Mouse (Mus musculus) embryonic fibroblast, embryonic 13.5 days (primary cell): Measurements from ENCODE around the gene Erc2. TPM values are rescaled to one million over a fixed set of nuclear protein-coding genes. Genes with fewer than 3 reads are reported as not detected.

Experiments
- H3K27ac ChIP-seq: 2 replicates; pipeline ENCODE4 v1.5.1; 2012; ENCODE audit warnings: low read length, control low read depth, inconsistent platforms; ENCODE audit not compliant: insufficient read depth
- H3K4me1 ChIP-seq: 2 replicates; pipeline ENCODE4 v1.6.1; 2011; ENCODE audit warnings: low read length; ENCODE audit not compliant: control insufficient read depth, insufficient read depth
- H3K4me3 ChIP-seq: 2 replicates; pipeline ENCODE4 v1.5.1; 2011; ENCODE audit warnings: mild to moderate bottlenecking, control low read depth, low read length; ENCODE audit not compliant: insufficient read depth
- CTCF ChIP-seq: IDR thresholded peaks from 2 replicates; pipeline ENCODE4 v1.5.1; 2011; ENCODE audit warnings: mild to moderate bottlenecking, control low read depth, low read length, moderate library complexity, borderline replicate concordance; ENCODE audit not compliant: insufficient read depth
- POLR2A ChIP-seq: IDR thresholded peaks from 2 replicates; pipeline ENCODE4 v1.6.1; 2011; ENCODE audit warnings: low read depth, mild to moderate bottlenecking, control low read depth, low read length, moderate library complexity
- polyA plus RNA-seq: library from polyadenylated mRNA; stranded (reverse); fragments of >200 nt; gene quantifications from 2 replicates; pipeline ENCODE4 v1.2.4, GENCODE M21; 2011; ENCODE audit warnings: low read depth; ENCODE audit not compliant: missing spikeins, insufficient read length

Erc2 gene
- polyA plus RNA-seq, 1 experiment = 4.4 TPM

DNA sequence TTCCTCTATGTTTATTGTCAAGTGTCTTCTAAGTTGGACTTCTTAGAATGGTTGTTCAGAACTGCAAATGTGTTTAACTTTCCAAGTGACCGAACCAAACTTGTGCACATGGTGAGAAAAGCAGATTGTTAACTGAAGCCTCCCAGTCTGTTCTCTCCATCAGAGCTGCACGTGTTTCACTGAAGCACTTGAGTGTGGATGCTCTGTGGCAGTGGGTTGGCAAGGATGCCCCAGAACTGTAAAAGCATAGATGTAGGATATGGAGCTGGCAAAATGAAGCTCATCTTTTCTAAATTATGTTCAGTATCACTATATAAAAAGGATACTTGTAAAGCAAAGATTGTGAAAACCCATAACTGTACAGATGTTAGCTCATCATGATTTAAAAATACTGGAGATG lies 645.1 kb downstream of the Erc2 start:
- Histone ChIP-seq H3K27ac (no peak overlapping the region), H3K4me3 (no peak overlapping the region), H3K4me1 (no peaks in the 10 kb centered on the region)
- no peak for TF ChIP-seq POLR2A
- no peak for TF ChIP-seq CTCF

DNA sequence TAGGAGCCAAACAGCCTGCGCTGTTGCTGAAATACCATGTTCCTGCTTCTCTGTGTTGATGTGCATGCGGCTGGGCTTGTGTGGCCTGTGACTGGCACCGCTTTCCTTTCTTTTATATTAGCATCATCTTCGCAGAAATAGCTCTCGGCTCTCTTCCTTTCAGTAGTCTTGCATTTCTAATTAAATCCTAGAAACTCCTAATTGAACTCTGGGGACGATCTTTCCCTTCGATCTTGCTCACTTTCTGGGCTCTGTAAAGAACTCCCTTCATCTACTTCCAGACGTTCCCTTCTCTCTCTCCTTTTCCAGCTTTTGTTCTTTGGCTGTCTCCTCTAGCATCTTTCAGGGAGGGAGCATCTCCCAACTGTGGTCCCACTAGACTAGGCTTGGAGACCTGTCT lies 649.6 kb downstream of the Erc2 start:
- no peaks in the 10 kb centered on the region for H3K4me1 ChIP-seq

DNA sequence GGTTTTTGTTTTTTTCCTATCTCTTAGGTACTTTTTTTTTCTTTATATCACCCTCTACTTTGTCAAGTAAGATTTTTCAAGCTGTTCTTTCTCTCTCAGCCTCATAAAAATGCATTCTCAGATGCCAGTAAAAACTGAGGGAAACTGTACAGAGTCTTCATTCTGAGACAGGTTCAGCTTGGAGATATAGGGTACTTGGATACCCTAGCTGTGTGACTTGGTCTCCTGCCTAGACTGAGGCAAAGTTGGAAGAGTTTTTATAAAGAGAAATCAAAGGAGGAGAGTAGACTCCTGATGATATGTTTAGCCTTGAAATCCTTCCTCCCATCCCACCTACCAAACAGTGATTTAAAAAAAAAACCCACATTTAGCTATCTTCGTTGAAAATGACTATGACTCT lies 651.4 kb downstream of the Erc2 start:
- no peak for TF ChIP-seq CTCF
- TF ChIP-seq POLR2A = no peak
- H3K4me3 ChIP-seq = no peak overlapping the region
- H3K27ac ChIP-seq = no peak overlapping the region
- H3K4me1 ChIP-seq = no peaks in the 10 kb centered on the region

More for the DNA sequence above, 649.6 kb downstream of the Erc2 start:
- Histone ChIP-seq H3K27ac (no peak overlapping the region), H3K4me3 (no peak overlapping the region)
- TF ChIP-seq CTCF = no peak
- no peak for TF ChIP-seq POLR2A

- Histone ChIP-seq H3K4me1 (peaks cover 4% of the 10 kb centered on the region; the same call in 1 of the 2 replicates), H3K4me3 (no peak overlapping the region), H3K27ac (no peak overlapping the region)
- TF ChIP-seq POLR2A = no peak
- no peak for TF ChIP-seq CTCF
Observed at GRCm38 (mm10) chr14:28274826-28275225, 652.6 kb downstream of the Erc2 start.

GRCm38 (mm10) chr14:28278951-28279350 lies 656.7 kb downstream of the Erc2 start:
- Histone ChIP-seq H3K4me1 (peaks cover 8% of the 10 kb centered on the region; the same call in 1 of the 2 replicates), H3K27ac (no peak overlapping the region), H3K4me3 (no peak overlapping the region)
- TF ChIP-seq CTCF (no peak), POLR2A (no peak)

- no peak overlapping the region for H3K4me3 ChIP-seq
- H3K27ac ChIP-seq = no peak overlapping the region
- H3K4me1 ChIP-seq = peaks cover 8% of the 10 kb centered on the region; the same call in 1 of the 2 replicates
- TF ChIP-seq POLR2A (no peak), CTCF (no peak)
Observed at GRCm38 (mm10) chr14:28280376-28280775, 658.1 kb downstream of the Erc2 start.

- TF ChIP-seq POLR2A = no peak
- no peak for TF ChIP-seq CTCF
Observed at GRCm38 (mm10) chr14:28283319-28284095, 661.3 kb downstream of the Erc2 start.

DNA sequence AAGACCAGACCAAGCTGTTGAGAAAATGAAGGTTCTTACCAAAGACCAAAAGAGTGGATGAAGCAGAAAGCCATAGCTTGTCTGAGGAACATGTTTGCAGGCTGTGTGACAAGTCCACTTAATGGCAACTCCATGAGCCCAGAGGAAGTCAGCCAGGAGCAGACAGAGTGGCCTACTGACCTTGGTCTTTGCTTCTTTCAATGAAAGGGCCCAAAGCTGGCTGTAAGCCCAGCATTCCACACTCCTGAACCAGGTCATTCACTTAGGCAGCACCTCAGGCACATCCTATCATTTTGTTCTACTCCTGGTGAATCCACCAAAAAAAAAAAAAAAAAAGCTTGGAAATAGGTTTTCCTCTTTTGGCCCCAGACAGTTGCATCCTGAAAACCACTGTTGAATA lies 664.3 kb downstream of the Erc2 start:
- Histone ChIP-seq H3K27ac (no peak overlapping the region), H3K4me1 (no peaks in the 10 kb centered on the region; the same call in 1 of the 2 replicates), H3K4me3 (no peak overlapping the region)
- TF ChIP-seq POLR2A (no peak), CTCF (no peak)

More at GRCm38 (mm10) chr14:28283319-28284095, 661.3 kb downstream of the Erc2 start:
- H3K27ac ChIP-seq = no peak overlapping the region
- H3K4me3 ChIP-seq = no peak overlapping the region
- H3K4me1 ChIP-seq = peaks cover 8% of the 10 kb centered on the region

DNA sequence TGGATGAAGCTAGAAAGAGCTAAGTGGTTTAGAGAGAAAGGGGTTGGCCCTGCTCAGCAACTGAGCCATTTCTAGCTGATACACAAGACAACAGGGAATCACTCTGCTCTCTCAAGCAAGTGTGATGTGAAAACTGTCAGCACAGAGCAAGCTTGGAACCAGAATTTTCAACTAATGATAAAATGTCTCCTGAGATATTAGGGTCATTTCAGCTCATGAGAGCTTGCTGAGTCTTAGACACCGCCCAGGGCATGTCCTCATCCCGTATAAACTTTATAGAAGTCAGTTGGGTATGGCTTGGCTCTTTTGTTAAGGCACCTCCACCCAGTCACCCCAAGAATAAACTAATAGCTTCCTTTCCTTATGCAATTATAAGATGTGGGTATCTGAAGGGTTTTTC lies 666.0 kb downstream of the Erc2 start:
- H3K27ac ChIP-seq = no peak overlapping the region
- no peak for TF ChIP-seq CTCF
- no peak for TF ChIP-seq POLR2A
- H3K4me1 ChIP-seq = no peaks in the 10 kb centered on the region; the same call in 1 of the 2 replicates
- no peak overlapping the region for H3K4me3 ChIP-seq

DNA sequence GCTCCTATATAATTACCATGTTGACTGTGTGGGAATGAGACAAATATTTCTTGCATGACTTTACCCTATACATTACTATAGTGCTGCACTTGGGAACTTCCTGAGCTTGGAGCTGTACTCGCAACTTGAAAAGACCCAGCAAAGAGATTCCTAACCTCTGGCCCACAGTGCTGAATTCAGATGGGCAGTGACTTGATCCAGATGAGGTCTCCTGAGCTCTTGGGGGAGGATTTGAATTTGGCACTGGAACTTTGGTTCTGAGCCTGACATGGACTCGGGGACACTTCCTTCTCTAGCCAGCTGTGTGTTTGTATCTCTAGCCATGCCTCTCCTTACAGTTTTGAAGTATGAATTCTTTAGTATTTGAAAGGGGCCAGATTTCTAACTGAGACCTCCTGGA lies 666.7 kb downstream of the Erc2 start:
- Histone ChIP-seq H3K4me1 (no peaks in the 10 kb centered on the region; the same call in 1 of the 2 replicates), H3K27ac (no peak overlapping the region), H3K4me3 (no peak overlapping the region)
- TF ChIP-seq POLR2A (no peak), CTCF (no peak)
